Comparison of ENCODE assay signal across 7 mouse cellular contexts in the genomic region with DNA sequence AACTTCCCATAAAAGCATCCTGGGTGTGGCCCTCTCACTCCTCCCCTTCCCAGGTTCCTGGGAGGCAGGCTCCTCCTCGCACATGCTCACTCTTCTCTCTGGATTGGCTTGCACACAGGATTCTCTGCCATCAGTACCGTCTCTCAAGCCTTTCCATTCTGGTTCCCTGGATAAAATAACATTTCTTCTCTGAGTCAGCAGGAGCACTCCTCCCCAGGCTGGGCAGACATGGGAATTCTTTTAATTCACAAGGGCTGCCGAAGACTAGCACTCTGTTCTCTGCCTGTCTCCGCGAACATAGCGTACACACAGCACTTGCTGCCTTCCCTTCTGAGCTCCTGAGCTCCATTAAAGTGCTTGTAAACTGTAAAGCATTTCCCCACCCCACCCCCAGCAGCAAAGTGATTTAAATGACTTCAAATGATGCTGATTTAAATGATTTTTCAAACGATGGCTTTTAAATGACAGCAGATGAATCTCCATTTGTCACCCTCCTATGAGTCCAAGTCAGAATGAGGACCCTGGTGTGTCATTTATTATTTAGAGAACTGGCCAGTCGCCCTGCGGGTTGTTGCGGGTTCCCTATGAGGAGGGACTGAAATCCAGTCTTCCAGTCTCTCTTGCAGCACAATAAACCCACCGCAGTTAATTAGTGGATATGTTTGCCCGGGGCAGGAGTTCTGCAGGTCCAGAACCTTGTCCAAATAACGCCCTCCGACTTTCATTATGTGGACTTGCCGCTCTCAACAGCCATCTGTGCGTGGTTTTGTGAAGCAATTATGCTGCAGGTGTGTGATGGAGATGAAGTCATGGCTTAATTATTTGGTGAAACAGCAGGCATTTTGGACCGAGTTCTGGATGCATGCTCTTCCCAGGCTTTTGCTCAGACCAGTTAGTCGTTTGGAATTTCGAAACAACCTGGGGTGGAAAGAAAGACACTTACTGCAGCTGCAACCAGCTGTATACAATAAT.
DNase-seq lines count a peak whose midpoint lies in the region; ATAC-seq and TF ChIP-seq lines count a peak whose summit lies in the region.

No protein-coding gene starts in this region.

- H3K4me1 ChIP-seq in neural tube, embryonic 15.5 days: peaks cover 36% of the 10 kb centered on the region

- TF ChIP-seq CTCF in left cerebral cortex, adult 2 months (IDR thresholded peaks at IDR 0.05): no peak

- 12% methylated on average over 19 of the region's 19 CpGs for WGBS in neural tube, embryonic 15.5 days

- peak overlapping the region; percentile 85 for H3K27ac ChIP-seq in left cerebral cortex, adult 2 months
- peak overlapping the region; percentile 82 for H3K27ac ChIP-seq in neural tube, embryonic 15.5 days (replicated peaks)

- peak; percentile 45 for DNase-seq in ZHBTc4 (ENCODE audit: low read depth, low spot score)
- peak; percentile 40 for DNase-seq in cerebellum, adult 8-10 months
- peak; percentile 47 to 51 for DNase-seq in frontal cortex, postnatal 14 days (ENCODE audit: low spot score in 2 of 2)
- peak; percentile 47 to 52 for DNase-seq in left cerebral cortex, adult 2 months (ENCODE audit: extremely low spot score in 1 of 2, low spot score in 2 of 2)
- no peak for DNase-seq in adrenal gland, postnatal 25 days
- DNase-seq in kidney, adult 9 months: no peak

- H3K9ac ChIP-seq in neural tube, embryonic 15.5 days (replicated peaks): peak overlapping the region; percentile 28

- H3K4me3 ChIP-seq in left cerebral cortex, adult 2 months: peak overlapping the region; percentile 3; the same call in 1 of the 2 replicates
- H3K4me3 ChIP-seq in neural tube, embryonic 15.5 days (replicated peaks): peak overlapping the region; percentile 31

- intact Hi-C loops in left cerebral cortex, adult 2 months (cut with DNase I): loop anchor here (5.0 kb wide), 1 partner anchor 135 kb away; a partner anchor contains a TSS

- peak; percentile 74 for ATAC-seq in neural tube, embryonic 15.5 days (ENCODE audit: low FRiP score)

- H3K9me3 ChIP-seq in neural tube, embryonic 15.5 days (replicated peaks): no peaks in the 10 kb centered on the region

- no peaks in the 10 kb centered on the region for H3K27me3 ChIP-seq in neural tube, embryonic 15.5 days (replicated peaks)

- H3K36me3 ChIP-seq in neural tube, embryonic 15.5 days: no peaks in the 10 kb centered on the region

- peak overlapping the region; percentile 54 for H3K4me2 ChIP-seq in neural tube, embryonic 15.5 days

Comparison
In these comparisons a context has a peak if more than half of its experiments do, and no peak if none do; other contexts are left out.
1. DNase-seq: peak in ZHBTc4 (single experiment), cerebellum, adult 8-10 months (single experiment), frontal cortex, postnatal 14 days (2 of 2) and left cerebral cortex, adult 2 months (2 of 2); none in adrenal gland, postnatal 25 days (single experiment) and kidney, adult 9 months (single experiment).